Mouse (Mus musculus) small intestine, adult 2 months (tissue): ENCODE results near the gene Dpp4.

Experiments used
- CTCF ChIP-seq: fragments of 200-500 bp; IDR thresholded peaks from 2 replicates; pipeline ENCODE4 v1.5.1; 2012; ENCODE audit warnings: low read depth, mild to moderate bottlenecking, control low read depth, inconsistent platforms, low read length, moderate library complexity, mixed read lengths; ENCODE audit not compliant: insufficient replicate concordance, insufficient read length; ENCODE audit errors: extremely low read depth
- POLR2A ChIP-seq: fragments of 200-500 bp; IDR thresholded peaks from 2 replicates; pipeline ENCODE4 v1.6.1; 2012; ENCODE audit warnings: low read depth, mild to moderate bottlenecking, control low read depth, inconsistent platforms, low read length, moderate library complexity

DNA sequence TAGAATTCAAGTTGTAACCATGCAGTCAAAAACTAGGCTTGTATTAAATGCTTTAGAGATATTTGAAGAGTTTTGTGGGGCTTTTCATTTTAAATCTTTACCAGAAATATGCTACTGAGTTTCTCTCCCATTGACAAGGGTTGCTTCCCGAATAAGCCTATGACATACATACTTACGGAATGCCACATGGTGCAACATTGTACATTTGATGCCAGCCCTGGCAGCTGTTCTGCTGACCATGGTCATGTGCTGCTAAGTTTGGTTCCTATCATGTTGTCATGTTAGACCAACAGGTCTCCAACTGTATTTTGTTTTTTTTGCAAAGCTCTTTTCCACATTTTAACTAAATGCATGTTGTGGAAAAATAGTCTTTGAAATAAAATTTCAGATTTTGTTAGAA lies 86.6 kb downstream of the Dpp4 start:
- TF ChIP-seq CTCF (no peak), POLR2A (no peak)
